Mouse (Mus musculus): ENCODE results near the gene Rrbp1. TPM values are rescaled to one million over a fixed set of nuclear protein-coding genes. Genes with fewer than 3 reads are reported as not detected.

Gene Rrbp1
- polyA plus RNA-seq, 1 experiment from 2014 or later: 74.3 TPM

DNA sequence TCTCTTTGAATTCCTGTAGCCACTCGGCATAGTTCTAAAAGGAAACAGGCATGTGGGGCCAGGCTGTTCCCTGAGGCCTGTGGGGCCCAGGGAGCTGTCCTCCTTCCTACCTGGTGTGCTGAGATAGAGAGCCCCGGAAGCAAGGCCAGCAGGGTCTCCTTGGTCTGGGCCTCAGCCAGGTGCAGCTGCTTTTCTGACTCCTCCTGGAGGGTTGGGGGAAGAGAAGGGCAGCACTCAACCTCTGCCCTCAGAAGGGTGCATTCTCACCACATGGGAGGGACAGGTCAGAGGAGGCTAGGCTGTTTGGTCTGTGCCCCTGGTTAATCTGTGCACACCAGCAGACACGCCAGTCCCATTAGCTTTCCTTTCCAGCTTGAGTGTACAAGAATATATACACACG lies 56.1 kb downstream of the Rrbp1 start:
- no peaks in the 10 kb centered on the region for H3K27me3 ChIP-seq (ENCODE audit: insufficient read depth, low read length)
- no peak overlapping the region for H3K27ac ChIP-seq (ENCODE audit: low read depth)
- H3K9ac ChIP-seq (replicated peaks): no peak overlapping the region
- H3K4me3 ChIP-seq (ENCODE audit: low read depth, low read length): no peak overlapping the region
- TF ChIP-seq CTCF (IDR thresholded peaks at IDR 0.05; ENCODE audit: low read depth) (no peak), EP300 (IDR thresholded peaks at IDR 0.05; ENCODE audit: low read depth) (no peak)
- H3K36me3 ChIP-seq (replicated peaks; ENCODE audit: insufficient read depth, low read length): peaks cover 79% of the 10 kb centered on the region
- WGBS (ENCODE audit: insufficient replicate concordance): 76% methylated on average over 4 of the region's 4 CpGs
- ATAC-seq: no peak
- H3K9me3 ChIP-seq (ENCODE audit: low read length): no peaks in the 10 kb centered on the region
- no peak for DNase-seq
- no peaks in the 10 kb centered on the region for H3K4me1 ChIP-seq (ENCODE audit: insufficient read depth)
- no peak overlapping the region for H3K4me2 ChIP-seq (ENCODE audit: low read depth, low read length)

DNA sequence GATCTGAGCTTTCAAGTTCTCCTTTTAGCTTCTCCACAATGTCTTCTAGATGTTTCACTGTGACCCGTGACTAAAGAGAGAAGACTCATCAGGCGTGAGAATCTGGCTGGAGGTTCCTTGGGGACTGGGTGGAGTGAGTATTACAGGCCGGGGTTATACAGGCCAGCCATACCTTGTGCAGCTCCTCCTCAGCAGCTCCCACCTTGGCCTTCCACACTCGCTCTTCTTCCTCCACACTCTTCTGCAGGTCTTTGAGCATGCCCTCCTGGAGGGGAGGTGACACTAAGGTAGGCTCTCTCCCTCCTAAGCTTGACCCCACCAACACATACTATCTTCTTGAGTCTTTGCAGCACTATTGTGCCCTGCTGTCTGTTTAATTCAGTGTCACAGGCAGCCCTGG lies 57.1 kb downstream of the Rrbp1 start:
- H3K9ac ChIP-seq (replicated peaks): no peak overlapping the region
- 86% methylated on average over 4 of the region's 4 CpGs for whole genome bisulfite sequencing (ENCODE audit: insufficient replicate concordance)
- H3K27me3 ChIP-seq (ENCODE audit: insufficient read depth, low read length): no peaks in the 10 kb centered on the region
- peaks cover 89% of the 10 kb centered on the region for H3K36me3 ChIP-seq (replicated peaks; ENCODE audit: insufficient read depth, low read length)
- H3K4me1 ChIP-seq (ENCODE audit: insufficient read depth): no peaks in the 10 kb centered on the region
- no peak overlapping the region for H3K4me2 ChIP-seq (ENCODE audit: low read depth, low read length)
- ATAC-seq (no peak), DNase-seq (no peak)
- no peak overlapping the region for H3K4me3 ChIP-seq (ENCODE audit: low read depth, low read length)
- no peaks in the 10 kb centered on the region for H3K9me3 ChIP-seq (ENCODE audit: low read length)
- H3K27ac ChIP-seq (ENCODE audit: low read depth): no peak overlapping the region
- no peak for TF ChIP-seq EP300 (IDR thresholded peaks at IDR 0.05; ENCODE audit: low read depth)
- TF ChIP-seq CTCF (IDR thresholded peaks at IDR 0.05; ENCODE audit: low read depth): no peak

DNA sequence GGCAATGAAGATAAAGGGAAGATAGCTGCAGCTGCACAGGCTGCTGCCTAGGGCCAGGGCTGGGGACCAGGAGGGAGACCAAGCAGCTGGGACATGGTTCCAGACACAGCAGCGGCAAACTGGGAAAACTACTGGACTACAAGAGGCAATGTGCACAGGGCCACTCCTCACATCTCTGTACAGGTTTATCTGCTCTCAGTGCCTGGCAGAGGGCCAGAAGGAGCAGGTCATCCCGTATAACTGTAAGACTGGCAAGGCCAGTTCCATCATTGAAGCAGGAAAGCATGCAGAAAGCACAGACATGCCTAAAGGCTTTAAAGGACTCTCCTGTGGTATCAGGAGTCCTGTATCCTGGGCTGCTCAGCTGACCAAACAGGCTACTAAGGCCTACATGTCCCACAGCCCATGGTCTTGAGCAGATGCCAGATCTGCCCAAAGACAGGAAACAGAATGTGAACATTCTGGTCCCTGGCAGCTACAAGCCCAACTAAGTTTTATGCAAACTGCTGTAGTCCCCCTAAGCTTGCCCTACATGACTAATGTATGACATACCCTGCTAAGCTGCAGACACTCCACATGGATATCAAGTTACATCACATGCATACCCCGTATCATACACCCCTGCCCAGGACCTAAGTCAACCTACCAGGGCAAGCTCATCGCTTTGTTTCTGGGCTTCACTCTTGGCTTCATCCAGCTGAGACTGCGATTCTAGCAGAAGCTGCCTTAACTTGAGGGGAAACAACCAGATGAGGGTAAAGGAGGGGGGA lies 59.3 kb downstream of the Rrbp1 start:
- Histone ChIP-seq H3K4me2 (ENCODE audit: low read depth, low read length) (no peak overlapping the region), H3K36me3 (replicated peaks; ENCODE audit: insufficient read depth, low read length) (peaks cover 96% of the 10 kb centered on the region), H3K27ac (ENCODE audit: low read depth) (no peak overlapping the region), H3K4me1 (ENCODE audit: insufficient read depth) (no peaks in the 10 kb centered on the region), H3K4me3 (ENCODE audit: low read depth, low read length) (no peak overlapping the region), H3K9me3 (ENCODE audit: low read length) (no peaks in the 10 kb centered on the region), H3K9ac (replicated peaks) (no peak overlapping the region), H3K27me3 (ENCODE audit: insufficient read depth, low read length) (no peaks in the 10 kb centered on the region)
- TF ChIP-seq EP300 (IDR thresholded peaks at IDR 0.05; ENCODE audit: low read depth) (no peak), CTCF (IDR thresholded peaks at IDR 0.05; ENCODE audit: low read depth) (no peak)
- ATAC-seq (no peak), DNase-seq (no peak)
- WGBS (ENCODE audit: insufficient replicate concordance): 75% methylated on average over 5 of the region's 5 CpGs

DNA sequence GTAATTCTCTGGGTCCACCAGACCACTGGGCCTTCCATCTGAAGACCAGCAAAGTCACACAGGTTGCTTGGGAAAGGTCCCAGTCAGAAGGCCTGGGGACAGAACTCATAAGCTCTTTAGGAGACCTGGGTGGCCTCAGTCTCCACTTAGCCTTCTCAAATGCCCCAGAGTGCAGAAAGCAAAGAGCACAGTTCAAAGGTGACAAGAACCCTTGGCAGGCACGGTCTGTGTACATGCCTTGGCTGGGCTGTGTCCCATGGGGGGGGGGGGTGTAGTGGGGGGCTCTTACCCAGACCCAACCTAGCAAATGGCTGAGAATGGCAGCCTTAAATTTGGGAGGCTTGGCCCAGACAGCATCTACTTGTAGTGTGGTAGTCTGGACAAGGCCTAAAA lies 60.0 kb downstream of the Rrbp1 start:
- H3K36me3 ChIP-seq (replicated peaks; ENCODE audit: insufficient read depth, low read length): peaks cover 96% of the 10 kb centered on the region
- DNase-seq (no peak), ATAC-seq (no peak)
- H3K4me2 ChIP-seq (ENCODE audit: low read depth, low read length): no peak overlapping the region
- H3K27ac ChIP-seq (ENCODE audit: low read depth): no peak overlapping the region
- H3K9ac ChIP-seq (replicated peaks): no peak overlapping the region
- TF ChIP-seq CTCF (IDR thresholded peaks at IDR 0.05; ENCODE audit: low read depth): no peak
- TF ChIP-seq EP300 (IDR thresholded peaks at IDR 0.05; ENCODE audit: low read depth): no peak
- no peaks in the 10 kb centered on the region for H3K4me1 ChIP-seq (ENCODE audit: insufficient read depth)
- no peak overlapping the region for H3K4me3 ChIP-seq (ENCODE audit: low read depth, low read length)
- 69% methylated on average over 1 of the region's 1 CpGs for WGBS (ENCODE audit: insufficient replicate concordance)
- no peaks in the 10 kb centered on the region for H3K27me3 ChIP-seq (ENCODE audit: insufficient read depth, low read length)
- H3K9me3 ChIP-seq (ENCODE audit: low read length): no peaks in the 10 kb centered on the region

DNA sequence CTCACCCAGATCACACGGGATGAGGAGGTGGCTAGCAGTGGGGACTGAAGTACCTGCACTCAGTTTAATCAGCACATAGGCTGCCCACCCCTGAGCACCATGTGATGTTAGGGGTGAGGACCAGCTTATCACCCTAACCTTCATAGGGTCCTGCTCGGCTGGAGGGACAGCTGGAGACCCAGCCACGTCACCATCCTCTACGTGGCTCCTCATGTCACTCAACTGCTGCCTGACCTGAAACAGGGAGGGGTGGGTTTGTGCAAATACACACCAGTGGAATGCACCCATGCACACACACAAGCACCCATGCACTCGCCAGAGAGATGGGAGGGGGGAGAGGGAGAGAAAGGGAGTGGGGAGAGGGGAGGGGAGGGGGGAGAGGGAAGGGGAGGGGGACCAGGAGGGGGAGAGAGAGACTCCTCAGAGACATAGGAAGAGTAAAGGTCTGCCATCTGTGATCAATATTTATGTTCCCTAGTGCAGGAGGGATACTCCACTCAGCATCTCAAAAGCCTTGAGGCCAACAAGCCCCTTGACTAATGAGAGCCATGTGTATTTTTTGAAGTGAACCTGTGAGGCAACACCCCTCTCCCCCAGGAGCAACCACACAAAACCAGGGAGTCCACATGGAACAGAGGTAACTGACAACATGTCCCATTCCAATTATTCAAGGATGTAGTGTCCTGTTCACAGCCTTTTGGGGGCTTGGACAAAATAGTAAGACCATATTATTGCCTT lies 60.6 kb downstream of the Rrbp1 start:
- Histone ChIP-seq H3K9me3 (ENCODE audit: low read length) (no peaks in the 10 kb centered on the region), H3K4me1 (ENCODE audit: insufficient read depth) (no peaks in the 10 kb centered on the region), H3K36me3 (replicated peaks; ENCODE audit: insufficient read depth, low read length) (peaks cover 96% of the 10 kb centered on the region), H3K9ac (replicated peaks) (no peak overlapping the region), H3K27me3 (ENCODE audit: insufficient read depth, low read length) (no peaks in the 10 kb centered on the region), H3K4me2 (ENCODE audit: low read depth, low read length) (no peak overlapping the region), H3K4me3 (ENCODE audit: low read depth, low read length) (no peak overlapping the region), H3K27ac (ENCODE audit: low read depth) (no peak overlapping the region)
- no peak for TF ChIP-seq CTCF (IDR thresholded peaks at IDR 0.05; ENCODE audit: low read depth)
- no peak for TF ChIP-seq EP300 (IDR thresholded peaks at IDR 0.05; ENCODE audit: low read depth)
- 73% methylated on average over 5 of the region's 5 CpGs for WGBS (ENCODE audit: insufficient replicate concordance)
- no peak for DNase-seq
- no peak for ATAC-seq

DNA sequence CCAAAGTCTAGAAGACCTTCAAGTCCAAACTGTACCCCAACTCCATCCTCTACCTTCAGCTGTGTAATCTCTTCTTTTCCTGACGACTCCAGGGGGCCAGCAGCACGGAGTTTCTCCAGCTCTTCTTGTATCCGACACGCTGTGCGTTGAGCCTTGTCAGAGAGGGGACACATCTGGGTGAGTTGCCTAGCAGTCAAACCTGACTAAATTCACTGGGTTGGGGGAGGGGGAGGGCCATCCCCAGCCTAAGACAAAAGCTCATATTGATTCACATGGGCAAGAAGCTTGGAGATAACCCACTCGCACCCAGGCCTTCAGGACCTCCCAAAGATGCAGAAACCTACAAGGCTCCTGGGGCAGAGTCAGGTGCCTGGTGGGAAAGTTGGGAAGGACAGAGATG lies 61.8 kb downstream of the Rrbp1 start:
- DNase-seq: no peak
- Histone ChIP-seq H3K4me3 (ENCODE audit: low read depth, low read length) (no peak overlapping the region), H3K4me1 (ENCODE audit: insufficient read depth) (no peaks in the 10 kb centered on the region), H3K27me3 (ENCODE audit: insufficient read depth, low read length) (no peaks in the 10 kb centered on the region), H3K9me3 (ENCODE audit: low read length) (no peaks in the 10 kb centered on the region), H3K36me3 (replicated peaks; ENCODE audit: insufficient read depth, low read length) (peaks cover 94% of the 10 kb centered on the region), H3K9ac (replicated peaks) (no peak overlapping the region), H3K27ac (ENCODE audit: low read depth) (no peak overlapping the region), H3K4me2 (ENCODE audit: low read depth, low read length) (no peak overlapping the region)
- no peak for TF ChIP-seq EP300 (IDR thresholded peaks at IDR 0.05; ENCODE audit: low read depth)
- no peak for TF ChIP-seq CTCF (IDR thresholded peaks at IDR 0.05; ENCODE audit: low read depth)
- no peak for ATAC-seq
- WGBS (ENCODE audit: insufficient replicate concordance): 93% methylated on average over 6 of the region's 6 CpGs
